Mouse (Mus musculus) olfactory bulb, adult 2 months (tissue): ENCODE results near the gene Sf3b4. TPM values are rescaled to one million over a fixed set of nuclear protein-coding genes. Genes with fewer than 3 reads are reported as not detected.

Experiments used
- H3K27ac ChIP-seq: fragments of 200-500 bp; 2 replicates; pipeline ENCODE4 v1.5.1; 2012; ENCODE audit warnings: low read depth, low read length; ENCODE audit not compliant: insufficient read depth
- H3K4me1 ChIP-seq: fragments of 200-500 bp; 2 replicates; pipeline ENCODE4 v1.6.1; 2012; ENCODE audit warnings: low read length; ENCODE audit not compliant: control insufficient read depth, insufficient read depth
- H3K4me3 ChIP-seq: fragments of 200-500 bp; 2 replicates; pipeline ENCODE4 v1.5.1; 2012; ENCODE audit warnings: mild to moderate bottlenecking, low read depth, low read length, moderate library complexity; ENCODE audit not compliant: insufficient read depth
- CTCF ChIP-seq: fragments of 200-500 bp; IDR thresholded peaks from 2 replicates; pipeline ENCODE4 v1.5.1; 2012; ENCODE audit warnings: low read depth, mild to moderate bottlenecking, low read length, moderate library complexity; ENCODE audit not compliant: insufficient read depth
- POLR2A ChIP-seq: fragments of 200-500 bp; IDR thresholded peaks from 2 replicates; pipeline ENCODE4 v1.6.1; 2012; ENCODE audit warnings: mild to moderate bottlenecking, low read depth, low read length, moderate library complexity; ENCODE audit not compliant: insufficient read depth
- WGBS: fragments of 180-500 bp; shearing (Covaris S2); methylation state at CpG from one replicate; pipeline ENCODE4 v1.1.7; 2018; 5-methylcytosine and 5-hydroxymethylcytosine counted together
- polyA plus RNA-seq: library from polyadenylated mRNA; stranded (reverse); fragments of >200 nt; gene quantifications from 2 replicates; pipeline ENCODE4 v1.2.4, GENCODE M21; 2012; ENCODE audit warnings: low replicate concordance; ENCODE audit not compliant: missing spikeins, insufficient read depth, insufficient read length

The Sf3b4 gene
- polyA plus RNA-seq, 1 experiment: not detected

GRCm38 (mm10) chr3:96225421-96225820 is 53.3 kb downstream of the Sf3b4 start:
- 32% methylated on average over 2 of the region's 2 CpGs for WGBS
- TF ChIP-seq CTCF (no peak), POLR2A (no peak)
- H3K4me3 ChIP-seq: no peak overlapping the region

More at GRCm38 (mm10) chr3:96225421-96225820, 53.3 kb downstream of the Sf3b4 start:
- H3K27ac ChIP-seq: no peak overlapping the region
- H3K4me1 ChIP-seq: peaks cover 10% of the 10 kb centered on the region

Other genes starting within 250 kb of the Sf3b4 start
- gene Anp32e, start 243.1 kb upstream of the Sf3b4 start, polyA plus RNA-seq: 541 and 1,043 TPM in 2 replicates
- gene Plekho1, start 176.3 kb upstream of the Sf3b4 start, polyA plus RNA-seq: not detected in 2 replicates
- gene Vps45, start 113.9 kb upstream of the Sf3b4 start, polyA plus RNA-seq: not detected in 2 replicates
- not detected in 2 replicates for gene Otud7b, start 67.8 kb upstream of the Sf3b4 start, polyA plus RNA-seq
- gene Mtmr11, start 10.3 kb upstream of the Sf3b4 start, polyA plus RNA-seq: not detected in 2 replicates
- gene Sv2a, start 8.8 kb downstream of the Sf3b4 start, polyA plus RNA-seq: 106 TPM in 1 of 2 replicates, not detected in the other
- gene Bola1, start 47.4 kb downstream of the Sf3b4 start, polyA plus RNA-seq: not detected in 2 replicates
- gene Hist2h2ab, start 47.5 kb downstream of the Sf3b4 start, polyA plus RNA-seq: not detected in 2 replicates
- gene Hist2h2ac, start 48.5 kb downstream of the Sf3b4 start, polyA plus RNA-seq: not detected in 2 replicates
- gene Hist2h2be, start 48.8 kb downstream of the Sf3b4 start, polyA plus RNA-seq: not detected in 2 replicates
- gene Hist2h3c2, start 66.8 kb downstream of the Sf3b4 start, polyA plus RNA-seq: not detected in 2 replicates
- not detected in 2 replicates for gene Hist2h2aa2, start 67.9 kb downstream of the Sf3b4 start, polyA plus RNA-seq
- gene Hist2h2aa1, start 73.2 kb downstream of the Sf3b4 start, polyA plus RNA-seq: not detected in 2 replicates
- gene Hist2h3c1, start 74.4 kb downstream of the Sf3b4 start, polyA plus RNA-seq: not detected in 2 replicates
- not detected in 2 replicates for gene Hist2h4, start 91.0 kb downstream of the Sf3b4 start, polyA plus RNA-seq
- gene Hist2h3b, start 96.3 kb downstream of the Sf3b4 start, polyA plus RNA-seq: not detected in 2 replicates
- not detected in 2 replicates for gene Hist2h2bb, start 97.4 kb downstream of the Sf3b4 start, polyA plus RNA-seq
- gene Fcgr1, start 121.6 kb downstream of the Sf3b4 start, polyA plus RNA-seq: not detected in 2 replicates